Mouse (Mus musculus) embryonic fibroblast, embryonic 13.5 days (primary cell): ENCODE results near the gene Kif11.

Source experiments
- CTCF ChIP-seq: IDR thresholded peaks from 2 replicates; pipeline ENCODE4 v1.5.1; 2011; ENCODE audit warnings: mild to moderate bottlenecking, control low read depth, low read length, moderate library complexity, borderline replicate concordance; ENCODE audit not compliant: insufficient read depth
- POLR2A ChIP-seq: IDR thresholded peaks from 2 replicates; pipeline ENCODE4 v1.6.1; 2011; ENCODE audit warnings: low read depth, mild to moderate bottlenecking, control low read depth, low read length, moderate library complexity

- TF ChIP-seq CTCF (no peak), POLR2A (no peak)
These were observed 35.7 kb upstream of the Kif11 start for GRCm38 (mm10) chr19:37340495-37340894.
